Mouse (Mus musculus) embryonic facial prominence, embryonic 13.5 days (tissue): ENCODE results near the gene Pde4d. TPM values are rescaled to one million over a fixed set of nuclear protein-coding genes. Genes with fewer than 3 reads are reported as not detected.

Source experiments
- ATAC-seq: fragments of 200-750 bp; cut with Nextera tagmentation; 2 replicates; pipeline ENCODE4 v1.8.0; 2017; ENCODE audit warnings: low read depth; ENCODE audit not compliant: insufficient number of reproducible peaks, insufficient read depth, low FRiP score, low TSS enrichment
- H3K27ac ChIP-seq: fragments of 300-500 bp; sonication (generic); 2 replicates; pipeline ENCODE4 v1.5.1; 2015; ENCODE audit warnings: moderate library complexity, mild to moderate bottlenecking, inconsistent platforms
- H3K27me3 ChIP-seq: fragments of 300-500 bp; sonication (generic); 2 replicates; pipeline ENCODE4 v1.6.1; 2015; ENCODE audit warnings: mild to moderate bottlenecking, inconsistent platforms
- H3K36me3 ChIP-seq: fragments of 300-500 bp; sonication (generic); 2 replicates; pipeline ENCODE4 v1.6.1; 2015; ENCODE audit warnings: mild to moderate bottlenecking, inconsistent platforms
- H3K4me1 ChIP-seq: fragments of 300-500 bp; sonication (generic); 2 replicates; pipeline ENCODE4 v1.6.1; 2015; ENCODE audit warnings: inconsistent platforms
- H3K4me2 ChIP-seq: fragments of 300-500 bp; sonication (generic); 2 replicates; pipeline ENCODE4 v1.6.1; 2015; ENCODE audit warnings: moderate library complexity, mild to moderate bottlenecking, inconsistent platforms
- H3K4me3 ChIP-seq: fragments of 300-500 bp; sonication (generic); 2 replicates; pipeline ENCODE4 v1.5.1; 2015; ENCODE audit warnings: mild to moderate bottlenecking, inconsistent platforms
- H3K9ac ChIP-seq: fragments of 300-500 bp; sonication (generic); 2 replicates; pipeline ENCODE4 v1.6.1; 2015; ENCODE audit warnings: mild to moderate bottlenecking, inconsistent platforms
- H3K9me3 ChIP-seq: fragments of 300-500 bp; sonication (generic); 2 replicates; pipeline ENCODE4 v1.6.1; 2016; ENCODE audit warnings: inconsistent platforms
- WGBS: fragments of 180-500 bp; shearing (Covaris S2); methylation state at CpG from one replicate; pipeline ENCODE4 v1.1.7; 2015; ENCODE audit warnings: mixed read lengths; 5-methylcytosine and 5-hydroxymethylcytosine counted together
- microRNA counts: library from miRNA; unstranded; fragments of <30 nt; microRNA quantifications from one replicate; lab custom pipeline; 2016
- microRNA-seq: library from miRNA; unstranded; fragments of <30 nt; microRNA quantifications from one replicate; pipeline ENCODE4, GENCODE M21; 2016
- polyA plus RNA-seq: library from polyadenylated mRNA; unstranded; fragments of >200 nt; fragmentation: Nextera tagmentation; extraction: Ambion mirVana; gene quantifications from 2 replicates; pipeline ENCODE4 v1.2.1, GENCODE M21; 2015

Gene Pde4d
- polyA plus RNA-seq, 1 experiment from 2014 or later, result 22.9 TPM

DNA sequence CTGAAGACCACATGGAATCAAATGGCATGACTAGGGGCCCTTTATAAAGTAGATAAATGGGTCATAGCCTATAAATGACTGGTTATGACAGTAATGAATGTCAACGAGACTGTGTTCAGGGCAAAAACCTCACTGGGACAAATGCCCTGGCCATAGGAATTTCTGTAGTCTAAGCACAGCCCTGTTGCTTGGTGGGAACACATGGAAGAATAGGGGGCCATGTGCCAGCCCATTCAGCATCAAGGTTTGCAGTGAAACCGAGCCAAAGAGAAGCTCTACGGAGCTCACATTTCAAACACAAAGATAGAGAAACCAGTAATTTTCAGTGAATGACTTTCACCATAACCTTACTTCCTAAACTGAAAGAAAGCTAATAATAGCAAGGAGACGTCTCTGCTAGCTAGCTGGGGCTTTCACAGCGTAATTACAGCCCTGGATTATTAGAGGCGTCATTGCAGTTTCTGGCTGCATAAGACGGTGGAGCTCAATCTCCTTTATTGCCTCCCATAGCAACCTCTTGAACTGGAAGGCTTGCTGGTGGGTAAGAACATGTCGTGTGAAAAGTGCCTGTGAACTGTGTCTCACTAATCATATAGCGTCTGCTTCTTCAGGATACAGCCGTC lies 1533.2 kb downstream of the Pde4d start:
- peaks cover 3% of the 10 kb centered on the region; the same call in 1 of the 2 replicates for H3K4me1 ChIP-seq
- 62% methylated on average over 10 of the region's 10 CpGs for WGBS
- H3K27ac ChIP-seq, result no peak overlapping the region; the same call in 1 of the 2 replicates
- H3K9me3 ChIP-seq, result no peaks in the 10 kb centered on the region
- H3K4me2 ChIP-seq, result no peak overlapping the region
- H3K9ac ChIP-seq, result no peak overlapping the region
- H3K27me3 ChIP-seq, result no peaks in the 10 kb centered on the region
- H3K4me3 ChIP-seq, result no peak overlapping the region
- H3K36me3 ChIP-seq, result no peaks in the 10 kb centered on the region
- no peak for ATAC-seq

DNA sequence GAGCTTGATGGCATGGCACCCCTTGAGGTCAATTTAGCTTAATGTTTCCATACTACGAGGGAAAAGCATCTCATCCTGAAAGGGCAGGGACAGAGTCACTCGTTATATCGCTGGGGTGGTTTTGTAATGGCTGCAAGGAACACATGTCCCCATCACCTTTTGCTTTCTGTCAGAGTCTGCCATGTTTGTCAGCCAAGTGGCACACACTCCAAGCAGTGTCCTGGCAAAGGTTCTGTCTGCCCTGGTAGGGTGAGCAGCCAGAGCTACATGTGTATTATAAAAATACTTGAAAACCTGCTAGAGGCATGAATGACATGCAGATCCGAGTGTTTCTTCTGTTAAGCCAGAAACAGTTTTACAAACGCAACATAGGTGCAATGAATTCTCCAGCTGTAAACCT lies 1535.7 kb downstream of the Pde4d start:
- no peak overlapping the region for H3K27ac ChIP-seq
- no peaks in the 10 kb centered on the region for H3K9me3 ChIP-seq
- H3K9ac ChIP-seq, result no peak overlapping the region
- H3K27me3 ChIP-seq, result no peaks in the 10 kb centered on the region
- 82% methylated on average over 5 of the region's 5 CpGs for WGBS
- H3K36me3 ChIP-seq, result no peaks in the 10 kb centered on the region
- peaks cover 3% of the 10 kb centered on the region; the same call in 1 of the 2 replicates for H3K4me1 ChIP-seq
- no peak overlapping the region for H3K4me2 ChIP-seq
- ATAC-seq, result no peak
- no peak overlapping the region for H3K4me3 ChIP-seq

DNA sequence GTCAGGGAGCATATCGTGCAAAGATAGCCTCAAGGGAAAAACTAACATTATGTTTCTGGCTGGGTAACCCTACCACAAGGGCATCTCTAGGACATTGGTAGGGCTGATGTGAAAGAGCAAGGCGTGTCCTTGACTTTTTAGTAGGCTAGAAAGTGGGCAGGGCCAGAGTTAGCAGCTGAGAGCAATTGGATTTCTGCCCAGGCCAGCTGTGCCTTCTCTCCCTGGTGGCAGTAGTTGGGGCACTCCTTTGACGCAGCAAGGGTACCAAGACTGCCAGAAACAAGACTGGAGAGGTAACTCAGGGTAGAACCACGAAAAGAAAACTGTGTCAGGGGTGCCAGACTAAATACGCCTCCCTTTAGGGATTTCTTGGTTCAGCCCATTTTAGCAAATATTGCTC lies 1536.1 kb downstream of the Pde4d start:
- 67% methylated on average over 5 of the region's 5 CpGs for WGBS
- Histone ChIP-seq H3K27ac (no peak overlapping the region), H3K4me1 (peaks cover 3% of the 10 kb centered on the region; the same call in 1 of the 2 replicates), H3K27me3 (no peaks in the 10 kb centered on the region), H3K4me2 (no peak overlapping the region), H3K9me3 (no peaks in the 10 kb centered on the region), H3K9ac (no peak overlapping the region), H3K36me3 (no peaks in the 10 kb centered on the region), H3K4me3 (no peak overlapping the region)
- ATAC-seq, result no peak

DNA sequence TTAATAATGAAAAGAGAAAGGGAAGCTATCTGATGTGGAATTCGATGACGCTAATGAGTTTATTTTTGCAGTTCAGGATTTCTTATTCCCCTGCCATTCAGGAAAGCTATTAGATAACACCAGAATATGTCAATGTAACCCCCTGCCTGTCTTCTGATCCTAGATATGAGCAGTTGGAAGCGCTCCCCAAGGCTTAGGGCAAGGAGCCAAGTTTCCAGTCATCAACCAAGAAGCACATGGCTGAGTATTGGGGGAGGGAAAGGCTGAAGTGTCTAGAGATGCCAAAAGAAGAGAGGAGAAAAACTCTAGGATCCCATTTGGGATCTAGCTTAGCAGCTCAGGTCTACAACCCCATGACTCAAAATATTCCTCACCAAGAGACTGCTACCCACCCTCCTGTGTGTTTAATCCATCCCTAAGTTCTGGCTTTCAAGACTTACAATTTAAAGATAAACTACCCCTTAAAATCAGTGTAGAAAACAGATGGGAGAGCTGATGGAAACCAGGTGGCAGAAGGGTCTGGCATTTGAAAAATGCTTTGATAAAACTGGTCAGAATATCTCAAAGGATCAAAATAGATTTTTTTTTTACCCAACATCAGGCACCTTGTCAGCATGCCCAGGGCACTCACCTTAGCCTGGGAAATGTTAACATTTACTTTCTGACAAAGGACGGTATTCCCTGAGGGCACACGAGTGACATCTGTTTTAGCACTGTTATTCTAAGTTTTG lies 1543.2 kb downstream of the Pde4d start:
- H3K9ac ChIP-seq, result no peak overlapping the region
- no peak overlapping the region for H3K4me3 ChIP-seq
- peaks cover 27% of the 10 kb centered on the region for H3K4me1 ChIP-seq
- H3K9me3 ChIP-seq, result no peaks in the 10 kb centered on the region
- no peaks in the 10 kb centered on the region for H3K36me3 ChIP-seq
- 40% methylated on average over 5 of the region's 5 CpGs for WGBS
- no peak overlapping the region for H3K4me2 ChIP-seq
- ATAC-seq, result no peak
- no peaks in the 10 kb centered on the region for H3K27me3 ChIP-seq
- peak overlapping the region; percentile 60; the same call in 1 of the 2 replicates for H3K27ac ChIP-seq

DNA sequence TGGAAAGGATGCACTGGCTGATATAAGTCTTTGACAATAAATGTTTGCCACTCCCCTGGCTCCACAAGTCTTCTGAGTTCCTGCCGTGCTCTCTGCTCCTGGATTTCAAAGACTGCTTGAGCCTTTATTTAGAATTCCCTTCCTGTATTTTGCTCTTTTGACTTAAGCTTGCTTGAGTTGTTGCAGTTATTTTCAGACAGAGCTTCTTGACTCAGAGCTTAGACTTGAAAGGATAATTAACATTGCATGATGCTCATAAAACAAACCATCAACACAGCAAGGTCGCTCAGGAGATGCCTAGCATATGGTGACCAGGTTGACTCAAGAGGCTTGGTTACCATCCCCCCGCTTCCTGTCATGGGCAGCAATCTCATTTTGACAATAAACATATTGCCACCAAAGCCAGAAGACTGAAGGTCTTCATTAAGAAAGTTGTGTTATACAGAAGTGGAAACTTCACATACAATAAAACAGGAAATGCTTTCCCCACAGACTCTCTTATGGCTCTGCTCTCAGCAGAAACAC lies 1544.6 kb downstream of the Pde4d start:
- Histone ChIP-seq H3K27ac (peak overlapping the region; percentile 60), H3K4me2 (no peak overlapping the region), H3K9ac (no peak overlapping the region), H3K9me3 (no peaks in the 10 kb centered on the region), H3K27me3 (no peaks in the 10 kb centered on the region), H3K36me3 (no peaks in the 10 kb centered on the region), H3K4me3 (no peak overlapping the region), H3K4me1 (peaks cover 27% of the 10 kb centered on the region)
- WGBS, result 40% methylated on average over 3 of the region's 3 CpGs
- ATAC-seq, result no peak

DNA sequence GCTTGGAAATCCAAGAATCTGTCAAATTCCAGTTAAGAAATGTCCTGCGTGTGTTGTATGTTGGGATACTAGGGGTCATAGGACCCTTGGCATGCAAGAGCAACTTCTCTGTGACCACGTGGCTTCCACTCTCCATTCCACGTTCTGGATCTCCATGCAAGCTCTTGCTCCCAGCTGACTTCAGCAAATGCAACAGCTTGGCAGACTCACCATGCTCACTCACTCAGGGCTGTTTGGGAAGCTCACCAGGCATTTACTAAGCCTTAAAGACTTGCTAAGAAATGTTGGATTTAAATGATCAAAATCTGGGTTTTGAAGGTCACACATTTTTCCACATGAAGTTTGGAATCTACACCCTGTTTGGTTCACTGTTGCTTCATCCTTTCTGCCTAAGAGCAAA lies 1552.3 kb downstream of the Pde4d start:
- no peak for ATAC-seq
- Histone ChIP-seq H3K27ac (no peak overlapping the region), H3K4me3 (no peak overlapping the region), H3K4me1 (no peaks in the 10 kb centered on the region), H3K9ac (no peak overlapping the region), H3K27me3 (peaks cover 17% of the 10 kb centered on the region), H3K4me2 (no peak overlapping the region), H3K9me3 (no peaks in the 10 kb centered on the region), H3K36me3 (no peaks in the 10 kb centered on the region)
- WGBS, result 90% methylated on average over 3 of the region's 3 CpGs

MicroRNAs within 50 kb of the gene (microRNA counts, 519-probe panel; counts per million panel counts)
- microRNA mmu-miR-1904 (lab: Ali Mortazavi, UCI), result 1,796 counts per million, percentile 49 among the panel's probes with 10 or more counts
- 236 counts per million, percentile 44 among the panel's probes with 10 or more counts for microRNA mmu-miR-582-3p (lab: Ali Mortazavi, UCI)
- 236 counts per million, percentile 44 among the panel's probes with 10 or more counts for microRNA mmu-miR-582-5p (lab: Ali Mortazavi, UCI)

Small RNA genes within 50 kb of the gene (microRNA-seq; reads per million reads assigned to microRNA genes)
- gene Mir1904 (not detected), gene Mir582 (30.0 reads per million, percentile 40 among the genes with 10 or more reads in this experiment)

Other genes starting within 250 kb of the Pde4d start
- gene Elovl7, start 235.5 kb upstream of the Pde4d start, polyA plus RNA-seq, result 3.3 and 5.0 TPM in 2 replicates
- 9.7 and 11.6 TPM in 2 replicates for gene Depdc1b, start 133.6 kb upstream of the Pde4d start, polyA plus RNA-seq